Mouse (Mus musculus) monocyte, adult 5-6 weeks (primary cell): ENCODE results near the gene Enox1. TPM values are rescaled to one million over a fixed set of nuclear protein-coding genes. Genes with fewer than 3 reads are reported as not detected.

Experiments used
- ATAC-seq: fragments of 153-309, 156-312 bp; replicated peaks from 2 replicates; pipeline ENCODE4 v1.8.0; 2017; ENCODE audit warnings: mild to moderate bottlenecking; ENCODE audit not compliant: low TSS enrichment, insufficient number of reproducible peaks, severe bottlenecking, poor library complexity, low FRiP score
- total RNA-seq: library from RNA; stranded (forward); fragments of 200-1000, 200-491, 200-594 nt; gene quantifications from 3 replicates; pipeline ENCODE4 v1.2.3, GENCODE M21; 2017

Gene Enox1
- total RNA-seq, 1 experiment from 2014 or later = not detected

GRCm38 (mm10) chr14:77183491-77183890 is 26.9 kb downstream of the Enox1 start:
- ATAC-seq = no peak

GRCm38 (mm10) chr14:77190158-77190557 is 33.6 kb downstream of the Enox1 start:
- ATAC-seq = no peak

- no peak for ATAC-seq
These were observed 38.9 kb downstream of the Enox1 start for GRCm38 (mm10) chr14:77195314-77196020.

GRCm38 (mm10) chr14:77196246-77196645 is 39.7 kb downstream of the Enox1 start:
- no peak for ATAC-seq

GRCm38 (mm10) chr14:77197414-77197915 is 40.9 kb downstream of the Enox1 start:
- no peak for ATAC-seq

- no peak for ATAC-seq
These were observed 54.3 kb downstream of the Enox1 start for GRCm38 (mm10) chr14:77210889-77211288.

GRCm38 (mm10) chr14:77213210-77213609 is 56.6 kb downstream of the Enox1 start:
- ATAC-seq = no peak

GRCm38 (mm10) chr14:77214848-77215247 is 58.3 kb downstream of the Enox1 start:
- no peak for ATAC-seq

GRCm38 (mm10) chr14:77225346-77225745 is 68.8 kb downstream of the Enox1 start:
- no peak for ATAC-seq

- ATAC-seq = no peak
These were observed 82.2 kb downstream of the Enox1 start for GRCm38 (mm10) chr14:77238811-77239210.

- no peak for ATAC-seq
These were observed 82.8 kb downstream of the Enox1 start for GRCm38 (mm10) chr14:77239360-77239759.

- no peak for ATAC-seq
These were observed 90.4 kb downstream of the Enox1 start for GRCm38 (mm10) chr14:77246977-77247376.

- no peak for ATAC-seq
These were observed 91.9 kb downstream of the Enox1 start for GRCm38 (mm10) chr14:77248426-77248825.

GRCm38 (mm10) chr14:77248946-77249345 is 92.4 kb downstream of the Enox1 start:
- ATAC-seq = no peak

- ATAC-seq = no peak
These were observed 94.2 kb downstream of the Enox1 start for GRCm38 (mm10) chr14:77250652-77251238.

GRCm38 (mm10) chr14:77255201-77255600 is 98.6 kb downstream of the Enox1 start:
- no peak for ATAC-seq

GRCm38 (mm10) chr14:77255711-77256110 is 99.1 kb downstream of the Enox1 start:
- ATAC-seq = no peak

- ATAC-seq = no peak
These were observed 100.4 kb downstream of the Enox1 start for GRCm38 (mm10) chr14:77256943-77257342.

GRCm38 (mm10) chr14:77257461-77257860 is 100.9 kb downstream of the Enox1 start:
- ATAC-seq = no peak

- ATAC-seq = no peak
These were observed 101.6 kb downstream of the Enox1 start for GRCm38 (mm10) chr14:77258186-77258585.
